Mouse (Mus musculus): ENCODE measurements around the gene Nkd2. TPM values are rescaled to one million over a fixed set of nuclear protein-coding genes. Genes with fewer than 3 reads are reported as not detected.

Gene Nkd2
- polyA plus RNA-seq, 1 experiment from 2014 or later, result 9.8 TPM

DNA sequence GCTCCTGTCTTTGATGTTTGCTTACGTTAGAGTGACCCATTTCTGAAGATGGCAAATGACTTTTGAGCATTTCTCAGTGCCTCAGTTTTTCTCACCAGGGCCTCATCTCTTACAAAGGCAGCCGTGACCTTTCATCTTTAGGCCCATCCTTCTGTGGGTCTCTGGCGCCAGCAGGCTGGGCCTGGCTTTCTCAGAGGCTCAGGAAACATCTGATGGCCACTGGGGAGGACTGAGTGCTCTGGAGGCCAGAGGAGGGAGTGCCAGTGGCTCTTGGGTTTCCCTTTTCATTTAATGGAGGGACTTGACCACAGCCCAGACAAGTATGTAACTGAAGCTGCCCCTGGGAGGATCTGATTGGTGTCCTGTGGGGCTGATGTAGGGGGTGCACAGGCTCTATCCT, 76.3 kb downstream of the Nkd2 start:
- no peak overlapping the region for H3K4me3 ChIP-seq (ENCODE audit: low read depth, low read length)
- H3K9me3 ChIP-seq (ENCODE audit: control insufficient read depth, low read length), result no peaks in the 10 kb centered on the region
- H3K27ac ChIP-seq (ENCODE audit: low read depth, low read length), result no peak overlapping the region
- H3K27me3 ChIP-seq (ENCODE audit: control insufficient read depth, insufficient read depth, low read length), result no peaks in the 10 kb centered on the region
- no peak for ATAC-seq (ENCODE audit: low FRiP score)
- H3K4me2 ChIP-seq, result no peak overlapping the region
- no peak overlapping the region for H3K9ac ChIP-seq (ENCODE audit: low read length)
- peaks cover 11% of the 10 kb centered on the region for H3K4me1 ChIP-seq (ENCODE audit: control insufficient read depth, insufficient read depth, low read length)
- no peaks in the 10 kb centered on the region for H3K36me3 ChIP-seq (ENCODE audit: control insufficient read depth, insufficient read depth, low read length)
- 50% methylated on average over 3 of the region's 3 CpGs for WGBS
- no peak for DNase-seq (ENCODE audit: low spot score, missing footprints)

DNA sequence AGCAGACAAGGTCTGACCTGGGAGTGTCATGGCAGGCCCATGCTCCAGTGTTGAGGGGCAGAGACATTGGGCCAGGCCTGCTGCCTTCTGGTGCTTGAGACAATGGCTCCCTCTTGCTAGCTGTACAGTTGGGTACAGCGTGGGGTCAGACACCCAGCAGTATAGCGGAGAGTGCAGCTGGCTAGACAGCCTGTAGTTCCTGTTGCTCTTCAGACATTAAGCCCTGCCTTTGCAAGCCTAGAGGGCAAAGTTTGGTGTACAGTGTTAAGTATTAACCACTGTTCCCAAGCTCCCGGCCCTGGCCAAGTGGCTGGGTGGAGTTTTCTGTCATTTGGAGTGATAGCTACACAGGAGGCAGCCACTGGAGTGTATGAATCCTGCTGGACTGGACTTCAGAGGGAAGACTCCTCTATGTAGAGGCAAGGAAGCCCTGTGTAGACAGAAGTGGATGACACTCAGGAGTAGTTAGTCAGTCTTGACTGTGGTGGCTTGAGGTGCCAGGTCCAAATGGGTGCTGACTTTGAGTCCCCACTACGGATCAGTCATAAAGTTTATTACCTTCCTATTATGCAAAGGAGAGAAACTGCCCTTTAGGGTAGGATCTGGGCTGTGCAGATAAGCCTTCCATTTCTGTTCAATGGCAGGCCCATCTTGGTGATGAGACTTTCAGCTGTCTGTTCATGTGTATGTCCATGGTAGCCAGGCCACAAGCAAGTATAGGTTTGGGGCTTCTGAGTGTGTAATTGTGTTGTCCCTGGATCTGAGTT, 77.3 kb downstream of the Nkd2 start:
- DNase-seq (ENCODE audit: low spot score, missing footprints) (no peak), ATAC-seq (ENCODE audit: low FRiP score) (no peak)
- WGBS, result 82% methylated on average over 4 of the region's 4 CpGs
- Histone ChIP-seq H3K9ac (ENCODE audit: low read length) (no peak overlapping the region), H3K4me2 (no peak overlapping the region), H3K36me3 (ENCODE audit: control insufficient read depth, insufficient read depth, low read length) (no peaks in the 10 kb centered on the region), H3K27me3 (ENCODE audit: control insufficient read depth, insufficient read depth, low read length) (no peaks in the 10 kb centered on the region), H3K9me3 (ENCODE audit: control insufficient read depth, low read length) (no peaks in the 10 kb centered on the region), H3K4me1 (ENCODE audit: control insufficient read depth, insufficient read depth, low read length) (peaks cover 16% of the 10 kb centered on the region), H3K4me3 (ENCODE audit: low read depth, low read length) (no peak overlapping the region), H3K27ac (ENCODE audit: low read depth, low read length) (no peak overlapping the region)

Other genes starting within 250 kb of the Nkd2 start
- gene Clptm1l, start 243.6 kb downstream of the Nkd2 start, polyA plus RNA-seq (2014; fragmentation: Nextera tagmentation; extraction: Ambion mirVana), result 106 and 118 TPM in 2 replicates
- gene Tert, start 220.7 kb downstream of the Nkd2 start, polyA plus RNA-seq (2014; fragmentation: Nextera tagmentation; extraction: Ambion mirVana), result 2.1 and 2.5 TPM in 2 replicates
- gene Slc6a18, start 169.6 kb downstream of the Nkd2 start, polyA plus RNA-seq (2014; fragmentation: Nextera tagmentation; extraction: Ambion mirVana), result not detected in 2 replicates
- 0.14 and 0.17 TPM in 2 replicates for gene Slc6a19, start 142.8 kb downstream of the Nkd2 start, polyA plus RNA-seq (2014; fragmentation: Nextera tagmentation; extraction: Ambion mirVana)
- gene Slc12a7, start 114.5 kb downstream of the Nkd2 start, polyA plus RNA-seq (2014; fragmentation: Nextera tagmentation; extraction: Ambion mirVana), result 34.3 and 38.2 TPM in 2 replicates
- gene Trip13, start 90.2 kb upstream of the Nkd2 start, polyA plus RNA-seq (2014; fragmentation: Nextera tagmentation; extraction: Ambion mirVana), result 53.4 and 57.1 TPM in 2 replicates
- gene Brd9, start 90.2 kb upstream of the Nkd2 start, polyA plus RNA-seq (2014; fragmentation: Nextera tagmentation; extraction: Ambion mirVana), result 76.7 and 84.8 TPM in 2 replicates
- gene Zdhhc11, start 116.2 kb upstream of the Nkd2 start, polyA plus RNA-seq (2014; fragmentation: Nextera tagmentation; extraction: Ambion mirVana), result not detected in 2 replicates
- 3.4 and 3.8 TPM in 2 replicates for gene Tppp, start 161.8 kb upstream of the Nkd2 start, polyA plus RNA-seq (2014; fragmentation: Nextera tagmentation; extraction: Ambion mirVana)
- 22.4 and 23.5 TPM in 2 replicates for gene Cep72, start 214.7 kb upstream of the Nkd2 start, polyA plus RNA-seq (2014; fragmentation: Nextera tagmentation; extraction: Ambion mirVana)

Data from midbrain, embryonic 11.5 days (tissue).